Mouse (Mus musculus) left cerebral cortex, postnatal 14 days (tissue): ENCODE measurements at regions not wholly inside any gene's neighbourhood (a gene's known extent, or its start where the extent isn't known, plus 50 kb on each side); places are given as distances from the start of the nearest gene placed in this dataset.

Experiments used
- DNase-seq, 2 experiments: peaks; one replicate each; pipeline ENCODE4 v3.0.0; 2021 to 2022; ENCODE audit warnings: low spot score in 2 of 2, mixed read lengths in 1 of 2
- intact Hi-C: fragments of 180-260 bp; cut with DNase I; formaldehyde crosslinking; loops from one replicate; pipeline ENCODE4 v1.15.1; 2025

DNA sequence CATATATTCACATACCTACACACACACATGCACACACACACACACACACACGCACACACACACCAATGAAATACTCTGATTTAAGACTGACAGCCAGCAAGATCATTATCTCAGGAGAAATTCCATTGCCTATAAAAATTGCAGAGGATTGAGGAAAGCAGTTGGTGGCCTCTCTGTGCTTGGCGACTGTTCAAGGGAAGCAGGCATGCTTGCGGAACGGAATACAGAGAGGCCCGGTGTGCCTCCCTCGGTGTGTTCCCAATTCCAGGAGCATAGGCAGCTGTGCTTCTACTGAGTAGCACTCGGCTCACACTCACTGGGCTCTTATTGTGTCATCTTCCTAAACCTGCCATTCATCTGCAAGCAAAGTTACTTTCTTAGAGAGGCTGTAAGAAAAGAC, 310.3 kb upstream of the Mki67 start:
- intact Hi-C loops = no loop called here
- peak; percentile 21 to 25 for DNase-seq

- peak in 1 of 2 experiments; percentile 26 for DNase-seq
- intact Hi-C loops = no loop called here
Measured at GRCm38 (mm10) chr7:136032026-136032425, 315.9 kb upstream of the Mki67 start.

- intact Hi-C loops = no loop called here
- DNase-seq = no peak
Measured at GRCm38 (mm10) chr7:136033536-136033935, 317.4 kb upstream of the Mki67 start.

- no peak for DNase-seq
- intact Hi-C loops = no loop called here
Measured at GRCm38 (mm10) chr7:136035735-136036134, 319.6 kb upstream of the Mki67 start.

- no peak for DNase-seq
- intact Hi-C loops = no loop called here
Measured at GRCm38 (mm10) chr7:136038072-136038471, 321.9 kb upstream of the Mki67 start.

DNA sequence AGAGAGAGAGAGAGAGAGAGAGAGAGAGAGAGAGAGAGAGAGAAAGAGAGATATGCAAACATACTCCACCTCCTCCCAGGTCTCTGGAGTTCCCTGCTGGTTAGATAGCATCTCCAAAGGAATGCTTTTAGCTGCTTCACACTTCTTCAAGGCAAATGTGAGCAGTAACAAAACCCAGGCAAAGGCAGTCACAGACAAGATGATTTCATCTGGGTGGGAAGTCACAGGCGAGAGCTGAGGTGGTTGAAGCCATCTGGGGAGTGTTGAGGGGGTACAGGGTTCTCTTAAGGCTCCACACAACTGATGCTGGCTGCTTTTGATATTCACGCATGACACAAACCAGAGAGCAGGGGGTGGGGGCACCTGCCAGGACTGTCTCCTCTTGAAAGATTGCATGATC, 322.7 kb upstream of the Mki67 start:
- DNase-seq = peak in 1 of 2 experiments; percentile 18
- intact Hi-C loops = no loop called here

DNA sequence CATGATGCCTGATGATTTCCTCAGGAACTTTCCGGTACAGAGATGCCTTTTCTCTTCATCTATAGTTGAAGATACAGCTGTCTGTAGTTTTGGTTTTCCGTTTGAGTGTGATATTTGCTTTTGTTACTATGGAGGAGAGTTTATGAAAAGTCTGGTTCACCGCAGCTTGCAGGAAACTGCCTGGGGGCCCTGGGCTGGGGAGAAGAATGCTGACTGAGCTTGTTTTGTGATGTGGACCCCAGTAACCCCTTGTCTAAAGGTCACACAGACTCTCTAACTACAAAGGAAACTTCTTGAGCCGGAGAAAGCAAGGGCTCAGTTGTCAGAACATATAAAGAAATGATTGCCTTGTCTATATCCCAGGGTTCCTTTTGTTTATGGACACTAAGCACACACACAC, 325.8 kb upstream of the Mki67 start:
- intact Hi-C loops = no loop called here
- DNase-seq = no peak

- peak; percentile 59 to 70 for DNase-seq
Measured at GRCm38 (mm10) chr7:136046645-136047363, 330.6 kb upstream of the Mki67 start.

GRCm38 (mm10) chr7:136047364-136047945, 331.3 kb upstream of the Mki67 start:
- no peak for DNase-seq
- intact Hi-C loops = loop anchor here (5.0 kb wide), 1 partner anchor 195 kb away; no protein-coding TSS in a partner anchor

More at GRCm38 (mm10) chr7:136046645-136047363, 330.6 kb upstream of the Mki67 start:
- intact Hi-C loops = loop anchor here (5.0 kb wide), 1 partner anchor 195 kb away; no protein-coding TSS in a partner anchor

DNA sequence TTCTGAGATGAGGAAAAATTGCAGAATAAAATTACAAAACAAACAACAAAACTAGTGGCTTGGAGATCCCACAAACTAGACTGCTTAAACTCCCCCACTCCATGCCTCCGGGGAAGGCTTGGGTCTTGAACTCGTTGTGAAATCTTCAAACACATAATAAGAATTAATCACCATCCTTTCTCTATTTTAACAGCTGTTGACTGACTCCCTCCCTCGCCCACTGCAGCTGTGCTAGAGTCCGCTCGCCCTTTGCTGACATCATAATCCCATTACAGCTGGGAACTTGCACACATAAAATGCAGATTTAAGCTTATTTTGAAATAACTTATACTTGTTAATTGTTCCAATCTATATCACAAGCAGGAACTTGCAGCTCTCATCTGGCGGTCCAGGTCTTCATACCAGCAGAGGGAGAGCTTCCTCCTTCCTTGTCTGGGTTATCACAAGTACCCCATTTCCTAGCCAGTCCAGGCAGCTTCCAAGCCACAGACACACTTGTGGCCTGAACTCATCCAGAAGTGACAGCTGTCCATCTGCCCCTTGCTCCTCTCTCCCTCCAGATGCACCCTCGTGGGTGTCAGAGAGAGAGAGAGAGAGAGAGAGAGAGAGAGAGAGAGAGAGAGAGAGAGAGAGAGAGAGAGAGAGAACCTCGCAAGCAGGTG, 332.9 kb upstream of the Mki67 start:
- intact Hi-C loops = loop anchor here (5.0 kb wide), 1 partner anchor 197 kb away; no protein-coding TSS in a partner anchor
- DNase-seq = no peak

GRCm38 (mm10) chr7:136049587-136049930, 333.4 kb upstream of the Mki67 start:
- intact Hi-C loops = loop anchor here (5.0 kb wide), 1 partner anchor 197 kb away; no protein-coding TSS in a partner anchor
- DNase-seq = no peak

GRCm38 (mm10) chr7:136050116-136050515, 334.0 kb upstream of the Mki67 start:
- intact Hi-C loops = loop anchor here (5.0 kb wide), 1 partner anchor 213 kb away; no protein-coding TSS in a partner anchor
- DNase-seq = peak; percentile 23 to 31

DNA sequence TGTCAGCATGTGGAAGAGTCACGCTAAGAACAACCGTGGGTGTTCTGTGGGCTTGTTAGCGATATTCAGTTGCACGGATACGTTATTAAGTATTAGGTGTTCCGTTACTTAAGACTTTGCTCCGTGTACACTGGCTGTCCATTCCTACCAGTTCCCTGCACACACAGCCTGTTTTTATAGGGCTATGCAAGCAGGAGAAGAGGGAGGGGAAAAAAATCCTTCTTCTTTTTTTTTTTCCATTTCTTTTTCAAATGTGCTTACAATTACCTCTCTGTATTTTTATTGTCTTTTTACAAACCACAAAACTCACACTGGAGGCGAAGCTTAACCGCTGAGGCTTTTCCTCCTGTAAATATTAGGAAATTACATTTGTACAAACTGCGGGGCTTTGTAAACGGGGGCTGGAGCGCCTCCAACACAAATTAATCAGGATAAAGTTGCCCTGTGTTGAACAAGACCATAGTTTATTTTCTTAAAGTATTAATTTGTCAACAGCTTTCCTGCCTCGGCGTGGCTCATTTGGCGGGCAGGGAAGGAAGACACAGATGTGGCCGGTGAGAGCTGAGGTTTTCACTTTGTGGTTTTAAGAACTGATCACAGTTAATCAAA, 340.8 kb upstream of the Mki67 start:
- intact Hi-C loops = no loop called here
- no peak for DNase-seq

- DNase-seq = no peak
- intact Hi-C loops = no loop called here
Measured at GRCm38 (mm10) chr7:136058319-136058718, 342.2 kb upstream of the Mki67 start.

DNA sequence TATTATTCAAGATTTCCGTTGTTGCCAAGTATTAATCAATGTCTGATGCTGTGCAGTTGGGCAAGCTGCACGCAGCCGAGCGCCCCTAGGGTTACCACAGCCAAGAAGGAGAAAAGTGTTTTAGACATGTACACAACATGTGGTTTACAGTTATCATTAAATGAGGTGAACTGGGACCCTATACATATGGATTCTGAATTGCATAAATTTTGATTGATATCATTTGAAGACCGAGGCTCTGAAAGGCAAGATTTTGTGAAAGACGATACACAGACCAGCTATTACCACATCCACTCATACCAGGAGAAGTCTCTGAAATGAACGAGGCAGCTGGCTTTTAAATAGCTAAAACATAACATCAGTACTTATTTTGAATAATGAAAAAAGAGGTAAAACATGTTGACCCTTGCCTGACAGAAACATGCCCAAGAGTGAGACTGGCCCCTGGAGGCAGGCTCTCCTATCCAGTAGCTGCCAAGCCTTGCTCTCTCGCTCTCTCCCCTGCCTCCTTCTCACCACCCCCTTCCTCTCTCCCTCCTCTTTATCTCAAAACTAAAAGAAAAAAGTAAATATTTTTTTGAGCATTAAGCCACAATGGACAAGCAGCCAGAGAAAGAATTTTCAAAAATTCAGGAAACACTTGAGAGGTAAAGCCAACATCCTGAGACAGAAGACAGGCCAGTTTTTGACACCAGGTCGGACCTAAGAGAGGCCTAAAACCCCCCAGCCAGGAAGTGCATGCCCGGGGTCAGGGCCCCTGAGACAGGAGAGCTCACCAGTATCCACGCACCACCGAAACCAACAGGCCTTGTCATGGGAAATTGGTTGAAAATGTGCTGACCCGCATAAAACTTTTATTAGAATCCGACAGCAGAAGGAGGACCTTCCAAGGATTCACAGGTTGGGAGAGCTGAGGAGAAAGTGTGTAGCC, 342.9 kb upstream of the Mki67 start:
- intact Hi-C loops = no loop called here
- no peak for DNase-seq

GRCm38 (mm10) chr7:136059896-136060295, 343.7 kb upstream of the Mki67 start:
- no peak for DNase-seq
- intact Hi-C loops = loop anchor here (5.0 kb wide), 1 partner anchor 1257 kb away; no protein-coding TSS in a partner anchor

DNA sequence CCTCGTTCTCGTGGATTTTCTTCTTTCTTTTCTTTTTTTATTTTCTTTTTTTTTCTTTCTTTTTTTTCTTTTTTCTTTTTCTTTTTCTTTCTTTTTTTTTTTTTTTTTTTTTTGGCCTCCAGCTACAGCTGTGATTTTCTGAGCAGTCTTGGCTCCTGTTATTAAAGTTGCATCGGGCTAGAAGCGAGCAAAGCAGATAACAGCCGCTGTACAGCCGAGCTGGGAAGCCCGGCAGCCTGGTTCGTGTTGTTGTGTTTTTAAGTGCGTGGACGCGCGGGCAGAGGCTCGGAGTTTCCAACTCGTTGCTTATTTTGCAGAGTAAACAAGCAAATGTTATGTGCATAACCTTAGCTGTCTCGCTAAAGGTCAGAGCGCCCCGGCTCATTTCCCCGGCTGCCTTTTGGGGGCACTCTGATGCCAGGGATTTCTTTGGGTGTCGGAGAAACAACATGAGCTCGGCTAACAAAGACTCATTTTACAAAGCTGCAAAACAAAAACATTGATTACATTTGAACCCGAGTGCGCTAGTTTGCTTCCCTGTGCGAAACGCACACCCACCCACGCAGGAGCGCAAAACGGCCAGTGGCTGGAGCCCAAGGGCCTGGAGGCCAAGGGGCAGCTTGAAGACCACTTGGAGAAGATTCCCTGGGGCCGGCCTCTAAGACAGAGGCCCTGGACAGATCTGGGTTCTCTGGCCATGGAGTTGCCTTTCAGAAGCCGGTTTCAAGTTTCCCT, 344.3 kb upstream of the Mki67 start:
- intact Hi-C loops = loop anchor here (5.0 kb wide), 1 partner anchor 1257 kb away; no protein-coding TSS in a partner anchor
- DNase-seq = peak; percentile 42 to 65

- intact Hi-C loops = loop anchor here (5.0 kb wide), 1 partner anchor 1255 kb away; no protein-coding TSS in a partner anchor
- no peak for DNase-seq
Measured at GRCm38 (mm10) chr7:136062658-136063057, 346.5 kb upstream of the Mki67 start.
